Mouse (Mus musculus): Measurements from ENCODE around the gene Grhpr. TPM values are rescaled to one million over a fixed set of nuclear protein-coding genes. Genes with fewer than 3 reads are reported as not detected.
"Not testable (repeated sequence)": the region's sequence is repeated elsewhere in the genome, so short reads cannot be mapped to it uniquely, and the experiment has no call there.

Gene Grhpr
- total RNA-seq, 2 experiments from 2014 or later = 26.2 to 29.2 TPM

DNA sequence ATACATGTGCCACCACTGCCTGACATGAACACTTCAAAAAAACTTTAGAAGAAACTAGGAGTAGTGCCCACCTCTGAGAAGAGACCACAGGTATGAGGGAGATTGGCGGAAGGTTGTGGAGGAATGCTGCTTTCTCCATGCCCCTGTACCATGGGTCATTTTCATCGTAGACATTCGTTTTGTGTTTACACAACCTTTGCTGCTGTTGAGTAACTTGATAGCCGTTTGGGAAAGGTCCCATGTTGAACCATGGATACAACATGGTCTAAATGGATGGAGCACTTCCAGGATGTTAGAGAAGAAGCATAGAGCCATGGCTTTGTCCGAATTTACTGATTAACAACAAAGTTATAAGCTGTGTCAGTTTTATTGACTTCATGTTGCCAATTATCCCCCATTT, 3.0 kb upstream of the Grhpr start:
- TF ChIP-seq CTCF (conservative IDR thresholded peaks at IDR 0.05) = no peak
- no peak for DNase-seq (ENCODE audit: low spot score in 2 of 2)
- Histone ChIP-seq H3K27ac (no peak overlapping the region), H3K4me3 (no peak overlapping the region)

DNA sequence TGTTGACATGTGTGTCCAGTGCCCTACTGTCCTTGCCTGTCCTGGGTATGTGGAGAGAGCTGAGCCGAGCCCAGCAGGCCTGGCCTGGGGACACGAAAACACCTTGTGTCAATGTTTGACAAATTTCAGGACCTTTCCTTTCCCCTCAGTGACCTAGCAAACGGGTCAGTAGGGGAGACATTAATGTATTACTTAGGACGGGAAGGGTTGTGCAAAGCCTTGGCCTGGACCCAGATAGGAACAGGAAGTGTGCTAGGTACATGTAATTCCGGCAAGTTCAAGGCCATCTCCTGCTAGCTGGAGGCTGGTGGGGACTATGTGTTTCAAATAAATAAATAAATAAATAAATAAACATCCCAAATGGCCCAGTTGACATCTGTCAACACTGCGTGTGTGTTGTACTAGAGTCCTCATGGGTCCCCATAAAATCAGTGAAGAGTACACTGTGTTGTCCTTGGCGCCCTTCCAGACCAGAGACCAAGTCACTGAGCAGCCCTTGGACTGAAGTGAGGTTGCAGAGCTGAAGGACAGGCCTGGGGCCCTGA, 1.3 kb upstream of the Grhpr start:
- H3K4me3 ChIP-seq = no peak overlapping the region
- H3K27ac ChIP-seq = no peak overlapping the region
- TF ChIP-seq CTCF (conservative IDR thresholded peaks at IDR 0.05) = no peak
- no peak for DNase-seq (ENCODE audit: low spot score in 2 of 2)

DNA sequence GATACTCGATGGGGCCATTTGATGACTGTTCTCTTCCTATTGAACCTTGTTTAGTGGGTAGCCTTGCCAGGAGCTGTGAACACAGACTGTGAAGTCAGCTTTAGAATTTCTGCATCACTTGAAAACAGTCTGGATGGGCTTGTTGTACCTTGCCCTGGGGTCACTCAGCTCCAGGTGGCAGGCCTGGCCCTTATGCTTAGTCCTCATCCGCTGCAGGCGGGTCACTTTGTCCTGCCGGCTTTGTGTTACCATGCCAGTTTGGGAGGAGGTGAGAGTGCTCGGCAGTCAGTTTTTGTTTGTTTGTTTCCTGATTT, 736 bp downstream of the Grhpr start:
- DNase-seq (ENCODE audit: low spot score in 2 of 2) = no peak
- peak overlapping the region; percentile 93 for H3K27ac ChIP-seq
- H3K4me3 ChIP-seq = peak overlapping the region; percentile 78
- TF ChIP-seq CTCF (conservative IDR thresholded peaks at IDR 0.05) = no peak

DNA sequence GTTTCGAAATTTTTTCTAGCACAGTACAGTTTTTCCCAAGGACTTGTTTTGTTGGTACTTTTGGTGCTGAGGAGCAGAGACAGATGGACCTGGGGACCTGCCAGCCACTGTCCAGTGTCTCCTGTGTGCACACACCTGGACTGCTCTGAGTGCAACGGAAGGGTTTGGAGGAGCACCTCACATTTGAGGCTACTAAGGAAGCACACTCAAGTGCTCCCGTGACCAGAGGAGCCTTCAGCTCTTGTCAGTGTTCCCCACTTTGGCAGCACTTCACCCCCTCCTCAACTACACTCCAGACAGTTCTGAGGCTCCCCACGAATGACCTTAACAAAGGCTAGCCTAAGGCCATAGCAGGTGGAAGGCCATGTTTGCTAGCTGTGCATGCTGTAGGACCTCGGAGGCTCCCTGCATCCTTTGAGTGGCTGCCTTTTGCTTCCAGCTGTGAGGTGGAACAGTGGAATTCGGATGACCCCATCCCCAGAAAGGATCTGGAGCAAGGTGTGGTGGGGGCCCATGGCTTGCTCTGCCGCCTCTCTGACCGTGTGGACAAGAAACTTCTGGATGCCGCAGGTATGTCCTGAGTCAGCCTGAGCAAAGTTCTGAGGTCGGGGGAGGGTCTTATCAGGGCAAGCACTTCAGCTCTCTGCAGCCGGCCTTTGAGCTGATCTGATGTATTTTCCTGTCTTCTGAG, 1.4 kb downstream of the Grhpr start:
- no peak for DNase-seq (ENCODE audit: low spot score in 2 of 2)
- no peak for TF ChIP-seq CTCF (conservative IDR thresholded peaks at IDR 0.05)
- Histone ChIP-seq H3K4me3 (no peak overlapping the region; the same call in 1 of the 2 replicates), H3K27ac (0 out of 2 replicates have a peak overlapping the region, but pooled peaks have one; percentile 93)

DNA sequence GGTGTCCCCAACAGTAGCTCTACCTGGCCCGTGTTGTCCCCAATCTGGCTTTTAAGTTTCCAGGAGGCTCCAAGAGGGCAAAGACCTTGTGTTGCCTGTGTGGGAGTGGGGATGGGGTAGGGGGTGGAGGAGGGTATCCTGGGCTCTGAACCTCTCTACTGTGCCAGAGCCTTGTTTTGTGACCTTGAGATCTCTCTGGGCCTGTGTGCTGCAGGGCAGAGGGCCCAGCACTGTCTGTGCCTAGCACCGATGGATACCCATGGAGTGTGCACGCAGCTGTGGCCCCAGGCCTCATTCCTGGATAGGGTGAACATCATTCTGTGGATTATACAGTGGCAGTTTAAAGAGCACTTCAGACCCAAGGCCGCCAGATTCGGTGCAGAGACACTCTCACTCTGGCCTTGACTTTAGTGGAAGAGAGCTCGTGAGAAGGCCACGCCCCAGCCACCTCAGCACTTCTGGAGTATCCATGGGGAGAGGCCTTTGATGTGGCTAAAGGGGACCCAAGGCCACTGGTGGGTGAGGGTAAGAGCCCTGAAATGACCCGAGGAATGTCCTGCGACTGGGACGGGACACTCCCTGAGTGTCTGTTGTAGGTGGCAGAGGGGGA, 2.0 kb downstream of the Grhpr start:
- no peak overlapping the region for H3K27ac ChIP-seq
- DNase-seq (ENCODE audit: low spot score in 2 of 2) = no peak
- TF ChIP-seq CTCF (conservative IDR thresholded peaks at IDR 0.05) = no peak
- H3K4me3 ChIP-seq = no peak overlapping the region

DNA sequence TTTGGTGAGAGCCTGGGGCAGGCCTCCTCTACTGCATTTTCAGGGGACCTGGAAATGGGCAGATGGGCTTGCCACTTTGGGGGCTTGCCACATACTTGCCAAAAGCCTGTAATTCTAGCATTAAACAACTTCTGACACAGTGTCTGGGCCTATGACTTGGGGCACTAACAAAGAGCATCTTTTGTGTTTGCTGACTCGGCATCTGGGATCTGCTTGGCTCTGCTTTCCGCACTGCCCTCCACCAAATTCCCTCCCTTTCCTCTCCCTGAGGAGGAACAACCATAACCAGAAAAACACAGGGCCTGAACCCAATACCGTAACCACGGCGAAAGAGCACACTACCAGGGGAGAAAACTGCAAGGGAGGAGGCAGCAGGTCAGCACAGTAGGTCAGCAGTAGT, 9.4 kb downstream of the Grhpr start:
- H3K27ac ChIP-seq = no peak overlapping the region
- no peak overlapping the region for H3K4me3 ChIP-seq
- no peak for DNase-seq (ENCODE audit: low spot score in 2 of 2)
- no peak for TF ChIP-seq CTCF (conservative IDR thresholded peaks at IDR 0.05)

DNA sequence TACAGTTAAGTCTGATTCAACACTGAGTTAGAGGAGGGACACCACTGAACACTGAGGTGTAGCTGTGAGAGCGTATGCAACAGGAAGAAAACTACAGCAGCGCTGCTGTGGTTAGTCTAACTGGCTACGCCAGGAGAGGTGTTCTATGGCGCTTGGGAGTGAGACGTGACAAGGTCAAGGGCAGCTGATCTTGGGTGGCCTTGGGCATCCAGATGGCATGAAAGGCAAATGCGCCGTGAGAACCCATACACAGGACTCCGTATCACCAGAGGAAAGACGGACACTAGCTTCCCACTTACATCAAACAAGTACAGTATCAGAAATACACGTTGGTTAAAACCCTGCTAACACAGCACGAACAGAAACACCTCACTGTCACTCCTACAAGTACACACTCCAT, 11.1 kb downstream of the Grhpr start:
- not testable (repeated sequence) for DNase-seq (ENCODE audit: low spot score in 2 of 2); H3K27ac ChIP-seq; H3K4me3 ChIP-seq

DNA sequence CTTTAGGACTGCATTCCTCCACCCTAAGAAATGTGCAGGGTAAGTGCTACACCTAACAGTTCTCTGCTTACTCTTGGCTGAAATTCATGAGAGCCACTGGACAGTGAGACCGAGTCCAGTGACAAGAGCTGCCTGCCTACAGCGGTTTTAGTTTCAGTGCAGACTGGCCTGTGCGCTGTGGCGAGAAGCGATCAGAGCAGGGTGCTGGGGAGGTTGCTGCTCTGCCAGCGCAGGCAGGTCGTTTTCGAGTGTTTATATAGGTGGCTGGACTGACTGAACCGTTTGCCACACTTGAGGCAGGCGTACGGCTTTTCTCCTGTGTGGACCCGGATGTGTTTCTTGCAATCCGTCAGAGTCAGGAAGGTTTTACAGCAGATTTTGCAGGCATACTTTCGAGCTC, 12.0 kb downstream of the Grhpr start:
- H3K4me3 ChIP-seq; DNase-seq (ENCODE audit: low spot score in 2 of 2); H3K27ac ChIP-seq: not testable (repeated sequence)

DNA sequence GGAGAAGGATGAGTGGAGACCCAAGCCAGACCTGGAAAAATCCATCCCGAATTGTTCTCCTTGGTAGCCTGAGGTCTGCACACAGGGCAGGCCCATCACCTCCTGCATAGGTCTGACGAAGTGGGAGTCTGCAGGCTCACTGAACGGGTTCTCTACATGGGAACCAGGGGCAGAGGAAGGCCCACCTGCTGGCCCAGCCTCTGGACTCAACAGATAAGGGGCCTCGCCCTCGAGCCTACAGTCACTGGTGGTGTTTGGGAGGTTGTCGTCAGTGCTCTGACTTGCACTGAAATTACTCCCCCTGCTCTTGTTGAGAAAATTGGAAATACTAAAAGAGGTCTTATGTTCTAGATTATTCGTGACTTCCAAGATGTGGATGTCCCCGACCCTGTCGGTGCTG, 12.7 kb downstream of the Grhpr start:
- H3K27ac ChIP-seq = no peak overlapping the region
- H3K4me3 ChIP-seq = no peak overlapping the region
- no peak for TF ChIP-seq CTCF (conservative IDR thresholded peaks at IDR 0.05)
- DNase-seq (ENCODE audit: low spot score in 2 of 2) = no peak

DNA sequence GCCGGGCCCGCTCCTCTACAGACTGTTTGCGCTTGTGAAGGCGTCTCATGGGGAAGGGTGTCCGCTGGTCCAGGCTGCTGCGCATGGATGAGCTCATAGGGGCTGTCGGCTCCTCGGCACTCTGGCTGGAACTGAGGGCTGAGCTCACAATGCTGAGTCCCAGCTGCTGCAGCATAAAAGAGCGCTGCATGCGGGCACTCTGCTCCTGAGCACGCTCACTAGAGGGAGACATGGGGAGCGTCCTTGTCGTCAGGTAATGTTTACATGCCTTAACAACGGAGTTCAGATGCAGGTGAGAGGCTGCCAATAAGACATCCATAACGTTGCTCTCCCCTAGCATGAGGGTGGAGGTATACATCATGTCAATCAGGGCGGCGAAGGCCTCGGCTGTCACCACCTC, 13.6 kb downstream of the Grhpr start:
- no peak for TF ChIP-seq CTCF (conservative IDR thresholded peaks at IDR 0.05)
- no peak overlapping the region for H3K4me3 ChIP-seq

DNA sequence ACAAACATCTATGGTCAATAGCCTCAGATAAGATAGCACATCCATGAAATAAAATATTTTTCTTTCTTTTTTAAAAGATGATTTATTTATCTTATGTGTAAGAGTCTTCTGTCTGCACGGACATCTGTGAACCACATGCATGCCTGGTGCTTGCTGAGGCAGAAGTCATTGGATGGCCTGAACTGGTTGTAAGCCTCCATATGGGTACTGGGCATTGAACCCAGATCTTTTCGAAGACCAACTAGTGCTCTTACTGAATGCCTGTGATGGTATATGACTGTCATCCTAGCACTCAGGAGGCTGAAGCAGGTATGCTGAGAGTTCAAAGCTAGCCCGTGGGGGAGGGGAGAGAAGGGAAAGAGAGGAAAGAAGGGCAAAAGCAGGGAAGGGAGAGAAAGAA, 16.9 kb downstream of the Grhpr start:
- Histone ChIP-seq H3K4me3 (no peak overlapping the region), H3K27ac (no peak overlapping the region)
- TF ChIP-seq CTCF (conservative IDR thresholded peaks at IDR 0.05) = no peak
- DNase-seq (ENCODE audit: low spot score in 2 of 2) = no peak

More for the DNA sequence above, 13.6 kb downstream of the Grhpr start:
- H3K27ac ChIP-seq = no peak overlapping the region
- DNase-seq (ENCODE audit: low spot score in 2 of 2) = no peak

DNA sequence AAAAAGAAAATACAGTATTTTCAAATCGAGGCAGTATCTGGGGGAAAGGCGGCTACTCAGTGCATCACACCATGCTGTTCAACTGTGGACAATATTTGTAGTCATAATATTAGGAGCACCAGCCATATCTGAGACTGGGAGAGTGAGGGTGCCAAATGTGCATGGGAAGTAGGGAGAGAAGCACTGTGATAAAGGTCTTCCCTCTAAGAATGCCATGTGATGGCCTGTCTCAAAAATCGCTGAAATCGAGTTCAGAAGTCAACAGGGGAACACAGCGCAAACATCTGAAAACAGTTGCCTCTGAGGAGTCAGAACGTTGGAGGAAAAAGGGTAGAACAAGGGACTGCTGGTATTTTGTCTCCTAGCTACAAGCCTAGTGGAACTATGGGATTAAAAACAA, 18.8 kb downstream of the Grhpr start:
- TF ChIP-seq CTCF (conservative IDR thresholded peaks at IDR 0.05) = no peak
- Histone ChIP-seq H3K27ac (no peak overlapping the region), H3K4me3 (no peak overlapping the region)
- DNase-seq (ENCODE audit: low spot score in 2 of 2) = no peak

DNA sequence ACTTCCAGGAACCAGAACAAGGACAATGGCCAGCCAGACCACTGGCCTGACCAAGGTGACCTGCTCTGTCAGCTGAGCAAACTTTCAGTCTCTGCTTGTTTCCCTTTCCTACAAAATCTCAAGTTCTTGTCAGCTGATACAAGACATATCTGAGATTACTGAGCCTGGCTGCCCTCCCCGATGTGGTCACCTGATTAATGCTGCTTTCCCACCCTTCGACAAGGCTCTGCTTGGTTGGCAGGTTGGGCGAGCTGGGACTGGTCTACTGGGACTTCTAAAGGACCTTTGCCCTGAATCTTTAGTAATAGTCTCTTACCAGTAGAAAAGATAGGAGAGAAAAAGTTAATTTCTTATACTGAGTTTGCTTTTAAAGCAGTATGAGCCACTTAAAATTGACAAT, 24.3 kb downstream of the Grhpr start:
- Histone ChIP-seq H3K27ac (no peak overlapping the region), H3K4me3 (no peak overlapping the region)
- TF ChIP-seq CTCF (conservative IDR thresholded peaks at IDR 0.05) = no peak
- DNase-seq (ENCODE audit: low spot score in 2 of 2) = no peak

DNA sequence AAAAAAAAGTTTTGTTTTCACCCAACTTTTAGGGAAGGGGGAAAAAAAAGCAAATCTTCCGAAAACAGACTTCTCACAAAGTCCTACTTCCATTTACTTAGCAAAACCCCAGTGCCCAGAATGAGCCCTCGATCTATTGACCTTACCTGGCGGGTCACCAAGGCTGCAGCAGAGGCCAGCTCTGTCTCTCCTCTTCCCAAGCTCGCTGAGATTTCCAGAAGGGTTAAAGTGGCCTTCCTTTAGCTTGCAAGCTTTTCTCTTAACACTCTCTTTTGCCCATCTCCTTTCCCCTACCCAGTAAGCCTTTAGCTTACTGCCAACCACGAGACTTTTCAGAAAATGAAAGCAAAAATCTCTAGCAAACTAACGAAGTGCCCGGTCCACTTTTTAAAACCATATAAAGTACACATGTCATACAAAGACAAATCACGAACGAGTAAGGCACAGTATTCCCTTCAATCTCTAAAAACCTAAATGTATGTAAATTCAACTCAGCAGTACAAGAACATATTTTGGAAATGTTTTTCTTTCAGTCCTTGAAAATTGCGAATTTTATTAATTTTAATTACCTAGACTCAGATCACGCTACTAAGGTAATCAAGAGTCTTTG, 29.7 kb downstream of the Grhpr start:
- TF ChIP-seq CTCF (conservative IDR thresholded peaks at IDR 0.05) = no peak
- Histone ChIP-seq H3K27ac (peak overlapping the region; percentile 94), H3K4me3 (peak overlapping the region; percentile 68)
- no peak for DNase-seq (ENCODE audit: low spot score in 2 of 2)

Measured in layer of hippocampus, adult 2 months (tissue).